Mouse (Mus musculus) heart, postnatal 36 days (tissue): ENCODE results near the gene Ccdc89. TPM values are rescaled to one million over a fixed set of nuclear protein-coding genes. Genes with fewer than 3 reads are reported as not detected.

Experiments used
- DNase-seq, 2 experiments: peaks; one replicate each; pipeline ENCODE4 v3.0.0; 2021 to 2022
- intact Hi-C: fragments of 180-260 bp; cut with DNase I; formaldehyde crosslinking; loops from one replicate; pipeline ENCODE4 v1.15.1; 2025
- total RNA-seq, 2 experiments: library from RNA; stranded (reverse); gene quantifications; 2 replicates each; pipeline ENCODE4 v1.2.3; 2021

Ccdc89 gene
- total RNA-seq, 2 experiments from 2014 or later = 0.22 to 0.24 TPM

- intact Hi-C loops = no loop called here
- peak; percentile 18 to 32 for DNase-seq
Observed at GRCm38 (mm10) chr7:90460930-90461329, 34.6 kb downstream of the Ccdc89 start.

GRCm38 (mm10) chr7:90461441-90461840, 35.1 kb downstream of the Ccdc89 start:
- intact Hi-C loops = no loop called here

GRCm38 (mm10) chr7:90473511-90473910, 47.1 kb downstream of the Ccdc89 start:
- intact Hi-C loops = no loop called here
- DNase-seq = no peak

More at GRCm38 (mm10) chr7:90461441-90461840, 35.1 kb downstream of the Ccdc89 start:
- no peak for DNase-seq

- intact Hi-C loops = loop anchor here (1.0 kb wide), 2 partner anchors 19 to 33 kb away; partner anchors contain the start of gene Tmem126a
Observed at GRCm38 (mm10) chr7:90475793-90476312, 49.5 kb downstream of the Ccdc89 start, which contains the start of gene Tmem126b. Gene Tmem126b, minus strand, starts transcription at chr7:90476001.

GRCm38 (mm10) chr7:90476313-90477245, 50.2 kb downstream of the Ccdc89 start, which contains the start of gene Dlg2:
Gene Dlg2, plus strand, starts transcription at chr7:90476672.
- DNase-seq = no peak
- intact Hi-C loops = no loop called here

More at GRCm38 (mm10) chr7:90475793-90476312, 49.5 kb downstream of the Ccdc89 start, which contains the start of gene Tmem126b:
- DNase-seq = peak; percentile 98 to 99

Other genes starting within 250 kb of the Ccdc89 start
- gene Ccdc83, start 160.8 kb upstream of the Ccdc89 start, total RNA-seq = under 1 TPM; 0.24 to 0.28 TPM
- gene Sytl2, start 124.3 kb upstream of the Ccdc89 start, total RNA-seq = 1 to 10 TPM; 2.6 to 2.7 TPM
- 10 to 100 TPM; 18.5 to 21.5 TPM for gene Crebzf, start 16.2 kb downstream of the Ccdc89 start, total RNA-seq
- 100 to 1,000 TPM; 120 to 136 TPM for gene Tmem126a, start 30.7 kb downstream of the Ccdc89 start, total RNA-seq
- 10 to 100 TPM; 24.7 to 25.6 TPM for gene Tmem126b, start 49.4 kb downstream of the Ccdc89 start, total RNA-seq
- gene Dlg2, start 50.1 kb downstream of the Ccdc89 start, total RNA-seq = 1 to 10 TPM; 1.9 to 3.1 TPM